11 mouse cellular contexts compared by ENCODE assay signal in genomic region chr6:87161391-87162263, GRCm38 (mm10). TPM values are rescaled to one million over a fixed set of nuclear protein-coding genes. Genes with fewer than 3 reads are reported as not detected.
A peak's percentile ranks its signal among the peaks of the same experiment; 100 is the strongest.
DNase-seq lines count a peak whose midpoint lies in the region; ATAC-seq and TF ChIP-seq lines count a peak whose summit lies in the region.
"Had no signal": no experiment of that assay in that cellular context is flagged by ENCODE, and none has a peak within 500 bp of the region (broad histone marks: within the 10 kb centered on the region; RNA-seq: fewer than 3 reads in every experiment).

No protein-coding gene starts in this region.

- peak overlapping the region; percentile 15; the same call in 1 of the 2 replicates for H3K27ac ChIP-seq in lung, embryonic 14.5 days (ENCODE audit: low read depth)
- peak overlapping the region; percentile 70 for H3K27ac ChIP-seq in heart, embryonic 13.5 days (replicated peaks)
- no peak overlapping the region; the same call in 1 of the 2 replicates for H3K27ac ChIP-seq in neural tube, embryonic 15.5 days (replicated peaks)
- no peak overlapping the region for H3K27ac ChIP-seq in forebrain, embryonic 12.5 days
- H3K27ac ChIP-seq in forebrain, embryonic 15.5 days (replicated peaks) = no peak overlapping the region
- H3K27ac ChIP-seq: liver, embryonic 13.5 days had no signal

- H3K4me2 ChIP-seq in lung, embryonic 14.5 days = no peak overlapping the region
- no peak overlapping the region for H3K4me2 ChIP-seq in heart, embryonic 13.5 days
- H3K4me2 ChIP-seq in neural tube, embryonic 15.5 days = no peak overlapping the region
- H3K4me2 ChIP-seq in forebrain, embryonic 12.5 days = no peak overlapping the region
- no peak overlapping the region for H3K4me2 ChIP-seq in forebrain, embryonic 15.5 days (replicated peaks)
- H3K4me2 ChIP-seq: liver, embryonic 13.5 days had no signal

- DNase-seq in cerebellum, postnatal 14 days = peak; percentile 18 to 27
- no peak for DNase-seq in cerebellum, adult 8-10 months
- peak; percentile 53 for DNase-seq in lung, embryonic 14.5 days
- DNase-seq in lung, postnatal 36 days = no peak
- DNase-seq: embryo, embryonic 11 days; liver, embryonic 13.5 days; spleen, adult 18-20 months had no signal

- H3K36me3 ChIP-seq in lung, embryonic 14.5 days (ENCODE audit: insufficient read depth) = peaks cover 27% of the 10 kb centered on the region; the same call in 1 of the 2 replicates
- no peaks in the 10 kb centered on the region; the same call in 1 of the 2 replicates for H3K36me3 ChIP-seq in heart, embryonic 13.5 days
- H3K36me3 ChIP-seq in neural tube, embryonic 15.5 days = no peaks in the 10 kb centered on the region
- no peaks in the 10 kb centered on the region for H3K36me3 ChIP-seq in forebrain, embryonic 12.5 days (replicated peaks)
- H3K36me3 ChIP-seq in forebrain, embryonic 15.5 days = no peaks in the 10 kb centered on the region
- H3K36me3 ChIP-seq: liver, embryonic 13.5 days had no signal

- H3K27me3 ChIP-seq in lung, embryonic 14.5 days (ENCODE audit: insufficient read depth, low read length) = no peaks in the 10 kb centered on the region
- H3K27me3 ChIP-seq in heart, embryonic 13.5 days (replicated peaks) = no peaks in the 10 kb centered on the region
- no peaks in the 10 kb centered on the region for H3K27me3 ChIP-seq in neural tube, embryonic 15.5 days (replicated peaks)
- H3K27me3 ChIP-seq in forebrain, embryonic 12.5 days = no peaks in the 10 kb centered on the region
- no peaks in the 10 kb centered on the region for H3K27me3 ChIP-seq in forebrain, embryonic 15.5 days

- no peaks in the 10 kb centered on the region for H3K4me1 ChIP-seq in lung, embryonic 14.5 days (ENCODE audit: insufficient read depth)
- H3K4me1 ChIP-seq in heart, embryonic 13.5 days = peaks cover 20% of the 10 kb centered on the region; the same call in 1 of the 2 replicates
- peaks cover 25% of the 10 kb centered on the region for H3K4me1 ChIP-seq in neural tube, embryonic 15.5 days
- H3K4me1 ChIP-seq in forebrain, embryonic 12.5 days = no peaks in the 10 kb centered on the region
- H3K4me1 ChIP-seq in forebrain, embryonic 15.5 days = peaks cover 15% of the 10 kb centered on the region; the same call in 1 of the 2 replicates
- H3K4me1 ChIP-seq: liver, embryonic 13.5 days had no signal

- 51% methylated on average over 12 of the region's 12 CpGs for WGBS in lung, embryonic 14.5 days
- WGBS in heart, embryonic 13.5 days = 48% methylated on average over 12 of the region's 12 CpGs
- 52% methylated on average over 12 of the region's 12 CpGs for WGBS in neural tube, embryonic 15.5 days
- WGBS in forebrain, embryonic 12.5 days = 79% methylated on average over 12 of the region's 12 CpGs
- WGBS in forebrain, embryonic 15.5 days = 71% methylated on average over 12 of the region's 12 CpGs

- H3K9ac ChIP-seq in lung, embryonic 14.5 days = no peak overlapping the region
- no peak overlapping the region; the same call in 1 of the 2 replicates for H3K9ac ChIP-seq in heart, embryonic 13.5 days
- H3K9ac ChIP-seq in neural tube, embryonic 15.5 days (replicated peaks) = no peak overlapping the region
- no peak overlapping the region for H3K9ac ChIP-seq in forebrain, embryonic 12.5 days
- H3K9ac ChIP-seq in forebrain, embryonic 15.5 days (replicated peaks) = no peak overlapping the region
- H3K9ac ChIP-seq: liver, embryonic 13.5 days had no signal

- ATAC-seq in lung, embryonic 14.5 days (ENCODE audit: insufficient read depth) = peak; percentile 75
- peak; percentile 43 for ATAC-seq in heart, embryonic 13.5 days (ENCODE audit: extremely low read depth, insufficient number of reproducible peaks, low FRiP score, low TSS enrichment)
- 0 out of 2 replicates have a peak, but pooled peaks have one; percentile 32 for ATAC-seq in neural tube, embryonic 15.5 days (ENCODE audit: low FRiP score)
- no peak for ATAC-seq in forebrain, embryonic 12.5 days (ENCODE audit: low FRiP score)
- no peak for ATAC-seq in forebrain, embryonic 15.5 days (replicated peaks)

- H3K4me3 ChIP-seq in lung, embryonic 14.5 days (ENCODE audit: low read depth, low read length) = no peak overlapping the region
- no peak overlapping the region for H3K4me3 ChIP-seq in heart, embryonic 13.5 days
- H3K4me3 ChIP-seq in neural tube, embryonic 15.5 days (replicated peaks) = no peak overlapping the region
- no peak overlapping the region for H3K4me3 ChIP-seq in forebrain, embryonic 12.5 days (replicated peaks)
- H3K4me3 ChIP-seq in forebrain, embryonic 15.5 days = no peak overlapping the region
- H3K4me3 ChIP-seq: liver, embryonic 13.5 days had no signal

- no peak for TF ChIP-seq CTCF in lung, embryonic 14.5 days (IDR thresholded peaks at IDR 0.05; ENCODE audit: low read depth)

- H3K9me3 ChIP-seq in lung, embryonic 14.5 days (ENCODE audit: low read depth, low read length) = no peaks in the 10 kb centered on the region
- no peaks in the 10 kb centered on the region for H3K9me3 ChIP-seq in heart, embryonic 13.5 days
- no peaks in the 10 kb centered on the region for H3K9me3 ChIP-seq in neural tube, embryonic 15.5 days (replicated peaks)
- no peaks in the 10 kb centered on the region for H3K9me3 ChIP-seq in forebrain, embryonic 12.5 days
- H3K9me3 ChIP-seq in forebrain, embryonic 15.5 days = no peaks in the 10 kb centered on the region
- H3K9me3 ChIP-seq: liver, embryonic 13.5 days had no signal

RNA-seq across cellular contexts. Expression of gene D6Ertd527e, which starts 57.1 kb away (rescaled TPM):
- 0.53 and 0.69 TPM in 2 replicates for polyA plus RNA-seq in lung, embryonic 14.5 days (2014; fragmentation: Nextera tagmentation; extraction: Ambion mirVana)
- polyA plus RNA-seq in heart, embryonic 13.5 days (2015; fragmentation: Nextera tagmentation; extraction: Ambion mirVana) = 0.19 and 0.33 TPM in 2 replicates
- 0.18 and 0.36 TPM in 2 replicates for polyA plus RNA-seq in neural tube, embryonic 15.5 days (2015; fragmentation: Nextera tagmentation; extraction: Ambion mirVana)
- polyA plus RNA-seq in forebrain, embryonic 12.5 days (2016; fragmentation: Nextera tagmentation; extraction: Ambion mirVana) = 0.19 TPM in 1 of 2 replicates, not detected in the other
- polyA plus RNA-seq in forebrain, embryonic 15.5 days (2015; fragmentation: Nextera tagmentation; extraction: Ambion mirVana) = not detected in 2 replicates
- polyA plus RNA-seq: liver, embryonic 13.5 days had no signal

Comparison
In these comparisons a context has a peak if more than half of its experiments do, and no peak if none do; other contexts are left out.
1. DNase-seq: peak in cerebellum, postnatal 14 days (2 of 2) and lung, embryonic 14.5 days (single experiment); none in cerebellum, adult 8-10 months (single experiment) and lung, postnatal 36 days (single experiment).
2. ATAC-seq: peak in lung, embryonic 14.5 days (single experiment), heart, embryonic 13.5 days (single experiment) and neural tube, embryonic 15.5 days (single experiment); none in forebrain, embryonic 12.5 days (single experiment) and forebrain, embryonic 15.5 days (single experiment).
3. H3K27ac ChIP-seq: peak in lung, embryonic 14.5 days (single experiment) and heart, embryonic 13.5 days (single experiment); none in neural tube, embryonic 15.5 days (single experiment), forebrain, embryonic 12.5 days (single experiment) and forebrain, embryonic 15.5 days (single experiment).